Mouse (Mus musculus) left cerebral cortex, adult 8-10 months (tissue): Measurements from ENCODE around the gene Ak2. TPM values are rescaled to one million over a fixed set of nuclear protein-coding genes. Genes with fewer than 3 reads are reported as not detected.

ENCODE experiments used
- DNase-seq, 2 experiments: peaks; one replicate each; pipeline ENCODE4 v3.0.0; 2022; ENCODE audit warnings: low spot score in 2 of 2
- total RNA-seq, 4 experiments: library from RNA; stranded (reverse); gene quantifications; 2 replicates each; pipeline ENCODE4 v1.2.4; 2022

Gene Ak2
- total RNA-seq, 4 experiments from 2014 or later = 23.4 to 28.1 (median 25.2) TPM

DNA sequence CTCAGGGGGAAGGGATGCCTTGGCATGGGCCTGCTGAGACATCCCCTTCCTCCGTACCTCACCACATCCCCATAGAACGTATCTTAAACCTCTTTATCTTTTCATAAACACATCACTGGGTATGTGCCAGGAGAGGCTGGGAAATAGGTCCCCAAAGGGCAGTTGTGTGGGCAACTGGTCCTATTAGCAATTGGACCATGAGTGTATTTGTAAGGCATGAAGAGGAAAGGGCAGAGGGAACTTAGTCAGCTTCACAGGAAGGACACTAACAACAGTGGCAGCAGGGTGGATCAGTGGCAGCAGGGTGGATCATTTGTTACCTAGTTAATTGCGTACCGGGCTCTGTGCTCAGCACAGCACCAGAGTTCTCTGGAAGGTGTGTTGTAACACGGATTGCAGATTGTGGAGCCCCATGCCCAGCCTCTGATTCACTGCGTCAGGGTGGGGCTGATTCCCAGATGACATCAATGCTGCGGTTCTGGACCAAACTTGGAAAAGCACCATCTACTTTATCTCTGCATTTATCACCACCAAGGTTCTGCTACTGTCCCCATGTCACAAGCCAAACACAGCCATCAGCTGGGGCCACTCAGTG, 44.2 kb downstream of the Ak2 start:
- no peak for DNase-seq

GRCm38 (mm10) chr4:129047721-129048421, 56.1 kb downstream of the Ak2 start:
- no peak for DNase-seq

DNA sequence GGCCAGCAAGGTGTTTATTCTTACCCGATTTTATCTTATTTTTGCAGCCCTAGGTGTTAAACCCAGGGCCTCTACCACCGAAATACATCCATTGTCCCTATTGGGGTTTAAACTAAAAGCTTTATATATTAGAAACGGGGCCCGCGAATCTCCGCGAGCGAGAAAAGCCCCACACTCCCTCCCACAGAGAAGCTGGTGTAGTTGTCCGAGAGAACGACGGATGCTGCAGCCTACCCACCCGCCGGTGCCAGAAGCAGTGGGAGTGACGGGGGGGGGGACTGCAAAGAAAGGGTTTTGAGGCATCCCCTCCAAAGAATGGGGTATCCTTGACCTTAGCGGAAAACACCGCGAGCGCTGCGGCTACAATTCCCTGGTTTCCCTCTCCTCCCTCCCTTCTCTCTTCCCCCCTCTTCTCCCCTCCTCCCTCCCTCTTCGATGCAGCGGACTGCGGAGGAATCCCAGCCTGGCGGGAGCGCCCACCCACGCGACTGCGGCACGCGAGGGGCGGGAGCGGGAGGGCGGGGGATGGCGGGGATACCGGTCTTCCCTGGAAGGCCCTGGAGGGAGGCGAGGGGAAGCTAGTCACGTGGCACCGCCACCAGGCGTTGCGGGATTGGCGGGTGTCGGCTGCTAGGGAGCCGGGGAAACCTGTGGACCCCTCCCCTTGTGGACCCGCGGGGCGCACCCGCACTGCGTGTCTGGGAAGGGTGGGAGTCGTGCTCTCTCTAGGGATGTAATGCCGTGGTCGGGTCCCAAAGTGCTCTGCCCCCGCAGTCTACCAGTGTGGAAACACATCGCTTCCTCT, 56.9 kb downstream of the Ak2 start:
- peak; percentile 81 to 83 for DNase-seq

DNA sequence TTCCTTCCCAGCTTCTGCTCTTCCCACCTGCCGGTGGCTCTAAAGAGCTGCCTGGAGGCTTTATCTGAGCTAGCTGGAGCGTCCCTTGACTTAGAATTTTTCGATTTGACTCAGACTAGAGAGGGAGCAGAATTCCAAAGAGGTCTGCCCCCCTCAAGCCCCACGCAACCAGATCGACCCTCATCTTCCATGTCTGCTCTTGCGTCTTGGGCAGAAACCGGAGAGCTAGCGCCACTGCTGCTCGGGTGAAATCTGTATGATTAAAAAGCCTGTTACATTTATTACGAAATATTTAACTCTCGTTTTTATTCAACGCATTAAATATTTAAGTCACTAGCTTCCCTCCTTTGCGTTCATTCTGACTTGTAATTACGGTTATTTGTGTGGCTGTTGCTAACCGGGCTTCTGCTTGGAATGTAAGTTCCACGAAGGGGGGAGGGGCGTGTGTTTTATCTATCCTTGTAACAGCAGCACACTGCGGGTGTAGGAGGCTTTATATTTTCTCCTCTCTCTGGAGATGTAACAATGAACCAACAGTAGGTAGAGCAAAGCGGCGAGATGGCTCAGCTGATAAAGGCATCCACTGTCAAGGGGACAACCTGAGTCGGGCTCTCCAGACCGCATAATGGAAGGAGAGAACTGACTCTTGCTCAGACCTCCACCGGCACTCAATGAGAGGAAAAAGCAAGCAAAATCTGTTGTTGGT, 57.7 kb downstream of the Ak2 start:
- peak in 1 of 2 experiments; percentile 42 for DNase-seq

GRCm38 (mm10) chr4:129050365-129050764, 58.6 kb downstream of the Ak2 start:
- no peak for DNase-seq

DNA sequence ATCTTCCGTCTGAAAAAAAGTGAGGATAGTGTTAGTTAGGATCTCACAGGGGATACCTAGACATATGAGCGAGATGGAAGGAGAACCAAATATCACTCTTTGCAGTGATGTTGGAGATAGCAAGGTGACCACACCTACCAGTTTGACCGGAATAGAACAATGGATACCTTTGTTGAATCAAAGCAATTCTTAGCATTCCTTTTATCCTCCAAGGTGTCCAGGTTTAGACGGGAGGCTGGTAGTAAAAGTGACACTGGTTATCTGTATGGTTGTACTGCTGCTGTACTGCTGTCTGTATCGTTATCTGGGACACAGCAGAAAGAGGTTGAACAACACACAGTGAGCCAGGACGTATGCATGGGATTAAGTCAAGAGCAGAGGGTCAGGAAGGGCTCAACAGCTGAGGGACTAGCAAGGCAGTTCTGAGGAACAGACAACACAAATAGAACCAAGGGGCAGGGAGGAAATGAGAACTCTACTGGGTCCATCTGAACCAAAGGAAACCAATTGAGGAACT, 59.2 kb downstream of the Ak2 start:
- DNase-seq = no peak

DNA sequence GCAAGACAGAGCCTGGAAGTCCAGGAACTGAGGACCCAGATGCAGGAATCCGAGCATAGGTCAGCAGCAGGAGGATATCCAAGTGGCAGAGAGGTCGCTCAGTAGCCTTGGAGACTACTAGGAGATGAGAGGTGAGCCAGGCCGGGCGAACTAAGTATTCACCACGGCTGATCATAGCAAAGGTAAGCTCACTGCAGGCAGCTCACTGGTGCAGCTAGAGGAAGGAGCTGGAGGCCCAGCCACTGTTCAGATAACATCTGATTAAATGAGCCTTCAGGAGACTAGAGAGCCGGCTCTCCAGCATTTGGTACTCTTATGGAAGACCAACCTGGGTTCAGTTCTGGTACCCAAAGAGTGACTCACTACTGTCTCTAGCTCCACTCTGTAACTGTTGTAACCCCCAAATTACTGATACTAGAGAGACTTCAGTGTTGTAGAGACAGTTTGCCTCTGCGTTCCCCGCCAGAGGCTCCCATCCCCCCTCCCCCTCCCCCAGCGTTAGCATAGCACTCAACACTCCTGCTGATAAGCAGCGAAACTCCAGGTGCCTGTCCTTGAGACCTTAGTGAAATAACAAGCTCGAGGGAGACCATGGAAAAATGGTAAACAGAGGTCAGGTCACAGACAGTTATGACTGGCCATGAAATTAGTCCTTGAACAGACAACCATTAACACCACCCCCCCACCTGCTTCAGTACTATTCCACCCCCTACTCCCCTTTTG, 59.9 kb downstream of the Ak2 start:
- DNase-seq = no peak

DNA sequence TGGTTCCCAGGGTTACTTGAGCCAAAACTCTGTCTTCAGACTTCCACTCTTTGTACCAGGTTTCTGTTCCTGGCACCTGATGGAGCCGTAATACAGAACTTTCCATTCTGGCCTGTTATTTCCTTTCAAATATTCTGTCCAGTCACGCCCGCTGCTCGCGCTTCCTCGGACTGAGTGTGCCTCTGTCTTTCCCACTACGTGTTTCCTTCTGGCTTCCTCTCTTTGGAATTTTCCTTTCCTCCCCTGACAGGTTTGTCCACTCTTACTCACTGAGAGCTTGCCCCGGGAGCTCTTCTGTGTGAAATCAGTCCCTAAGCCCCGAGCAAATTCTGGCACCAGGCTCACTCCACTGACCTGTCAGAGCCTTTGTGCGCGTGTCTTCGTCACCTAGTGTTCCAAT, 63.0 kb downstream of the Ak2 start:
- no peak for DNase-seq

DNA sequence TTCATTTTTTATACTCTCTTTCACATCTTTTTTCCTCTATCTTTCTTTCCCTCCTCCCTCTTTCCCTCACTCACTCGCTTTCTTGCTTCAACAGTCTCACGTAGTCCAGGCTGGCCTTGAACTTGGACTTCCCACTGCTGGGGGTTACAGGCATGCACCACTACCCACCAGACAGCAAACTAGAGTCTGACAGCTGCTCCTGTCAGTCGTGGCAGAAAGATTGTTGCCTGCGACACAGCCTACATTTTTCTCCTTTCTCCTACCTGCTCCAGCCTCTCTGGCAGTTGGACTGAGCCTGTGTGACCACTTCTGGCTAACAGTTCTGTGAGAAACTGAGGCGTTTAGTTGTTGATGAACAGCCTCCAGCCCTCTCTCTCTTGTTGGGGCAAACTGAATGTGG, 63.8 kb downstream of the Ak2 start:
- no peak for DNase-seq

- DNase-seq = peak; percentile 91 to 96
Measured at GRCm38 (mm10) chr4:129057533-129058206, 65.9 kb downstream of the Ak2 start.

DNA sequence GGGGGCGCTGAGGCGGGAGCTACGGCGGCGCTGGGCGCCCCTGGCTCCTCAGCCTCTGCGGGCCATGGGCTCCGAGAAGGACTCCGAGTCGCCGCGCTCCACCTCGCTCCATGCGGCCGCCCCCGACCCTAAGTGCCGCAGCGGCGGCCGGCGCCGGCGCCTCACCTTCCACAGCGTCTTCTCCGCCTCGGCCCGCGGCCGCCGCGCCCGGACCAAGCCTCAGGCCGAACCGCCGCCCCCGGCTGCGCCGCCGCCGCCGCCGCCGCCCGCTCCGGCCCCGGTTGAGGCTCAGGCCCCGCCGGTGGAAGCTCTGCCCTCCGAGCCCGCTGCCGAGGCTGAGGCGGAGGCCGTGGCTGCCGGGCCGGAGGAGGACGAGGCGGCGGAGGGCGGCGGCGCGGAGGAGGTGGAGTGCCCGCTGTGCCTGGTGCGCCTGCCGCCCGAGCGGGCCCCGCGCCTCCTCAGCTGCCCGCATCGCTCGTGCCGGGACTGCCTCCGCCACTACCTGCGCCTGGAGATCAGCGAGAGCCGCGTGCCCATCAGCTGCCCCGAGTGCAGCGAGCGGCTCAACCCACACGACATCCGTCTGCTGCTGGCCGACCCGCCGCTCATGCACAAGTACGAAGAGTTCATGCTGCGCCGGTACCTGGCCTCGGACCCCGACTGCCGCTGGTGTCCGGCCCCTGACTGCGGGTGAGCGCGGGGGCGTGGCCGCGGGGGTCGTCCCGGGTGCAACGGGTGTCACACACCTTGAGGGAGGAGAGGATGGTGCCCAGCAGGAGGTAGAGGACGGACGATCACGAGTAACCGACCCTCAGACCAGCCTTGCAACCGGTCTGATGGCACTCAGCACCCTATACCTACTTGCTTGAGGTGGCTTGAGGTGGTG, 66.7 kb downstream of the Ak2 start, which contains the start of gene Rnf19b:
Gene Rnf19b, plus strand, starts transcription at position 65 of the 886 bp plus-strand sequence.
- DNase-seq = peak in 1 of 2 experiments; percentile 24

DNA sequence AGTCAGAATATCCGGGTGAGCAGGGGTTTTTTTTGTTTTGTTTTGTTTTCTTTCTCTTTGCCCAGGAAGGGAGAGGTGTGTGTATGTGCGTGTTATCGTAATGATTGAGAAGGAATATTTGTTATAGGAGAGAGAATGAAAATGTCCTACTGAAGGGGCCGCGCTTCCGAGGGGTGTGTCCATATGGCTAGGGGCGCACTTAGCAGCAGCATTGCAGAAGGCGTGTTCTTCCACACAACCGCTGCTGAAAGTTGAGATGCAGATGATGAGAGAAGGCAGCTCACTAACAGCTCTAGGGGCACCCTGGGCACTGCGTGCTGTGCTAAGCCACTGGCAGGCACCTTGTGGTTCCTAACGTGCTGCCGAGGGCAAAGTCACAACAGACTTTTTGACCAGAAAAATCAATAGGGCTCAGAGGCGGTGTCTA, 67.4 kb downstream of the Ak2 start:
- DNase-seq = no peak

GRCm38 (mm10) chr4:129059922-129060321, 68.2 kb downstream of the Ak2 start:
- DNase-seq = no peak

Other genes starting within 250 kb of the Ak2 start
- gene A3galt2, start 236.6 kb upstream of the Ak2 start, total RNA-seq = under 1 TPM; 0.09 to 0.39 (median 0.27) TPM
- 10 to 100 TPM; 27.1 to 32.9 (median 30.1) TPM for gene Zfp362, start 185.9 kb upstream of the Ak2 start, total RNA-seq
- gene Trim62, start 108.4 kb upstream of the Ak2 start, total RNA-seq = 10 to 100 TPM; 17.4 to 20.0 (median 19.4) TPM
- 10 to 100 TPM; 48.2 to 54.6 (median 49.8) TPM for gene Azin2, start 29.5 kb upstream of the Ak2 start, total RNA-seq
- 10 to 100 TPM; 50.2 to 60.3 (median 52.6) TPM for gene Rnf19b, start 66.3 kb downstream of the Ak2 start, total RNA-seq
- gene Tmem54, start 113.6 kb downstream of the Ak2 start, total RNA-seq = not detected
- gene Hpca, start 130.1 kb downstream of the Ak2 start, total RNA-seq = 100 to 1,000 TPM; 809 to 955 (median 872) TPM
- gene Fndc5, start 145.0 kb downstream of the Ak2 start, total RNA-seq = 10 to 100 TPM; 59.2 to 67.3 (median 62.3) TPM
- 10 to 100 TPM; 44.1 to 52.8 (median 46.3) TPM for gene S100pbp, start 197.8 kb downstream of the Ak2 start, total RNA-seq
- gene Yars, start 197.8 kb downstream of the Ak2 start, total RNA-seq = 10 to 100 TPM; 90.5 to 98.5 (median 96.4) TPM